Mouse (Mus musculus): ENCODE measurements around the gene Rprm. TPM values are rescaled to one million over a fixed set of nuclear protein-coding genes. Genes with fewer than 3 reads are reported as not detected.

Gene Rprm
- polyA plus RNA-seq (2016; fragmentation: Nextera tagmentation; extraction: Ambion mirVana): 46.6 and 47.1 TPM in 2 replicates

- Histone ChIP-seq H3K4me3 (peak within 1 kb of the TSS; percentile 61), H3K27ac (peak within 1 kb of the TSS; percentile 89), H3K9me3 (no peaks in the 10 kb centered on the region), H3K27me3 (ENCODE audit: poor library complexity, severe bottlenecking) (peaks cover 50% of the 10 kb centered on the region), H3K36me3 (replicated peaks) (no peaks in the 10 kb centered on the region), H3K4me1 (peaks cover 50% of the 10 kb centered on the region)
- 4% methylated on average over 27 of the region's 27 CpGs for WGBS
- peak; percentile 92 for DNase-seq (ENCODE audit: extremely low spot score, low spot score)
Observed at GRCm38 (mm10) chr2:54085430-54086087, at the start of gene Rprm. Rprm (minus strand) TSS chr2:54085552.

DNA sequence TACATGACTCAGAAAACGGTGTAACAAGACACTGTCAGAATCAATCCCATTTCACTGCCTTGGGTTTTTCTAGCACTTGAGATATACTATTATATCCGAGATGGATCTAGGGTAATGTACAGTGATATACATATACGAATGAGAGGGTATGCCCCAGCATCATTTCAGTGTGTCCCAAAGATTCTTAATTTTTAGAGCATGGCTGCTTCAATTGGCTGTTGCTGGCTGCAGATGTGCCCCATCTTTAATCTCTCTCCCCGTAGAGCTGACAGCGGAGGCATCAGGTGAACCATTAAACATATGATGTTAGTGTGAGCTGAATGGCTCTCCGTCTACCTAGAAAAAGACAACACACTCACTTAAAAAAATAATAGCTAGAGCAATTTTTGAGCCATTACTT is 34.0 kb upstream of the Rprm start:
- Histone ChIP-seq H3K27ac (no peak overlapping the region), H3K9me3 (no peaks in the 10 kb centered on the region), H3K36me3 (replicated peaks) (no peaks in the 10 kb centered on the region), H3K4me1 (no peaks in the 10 kb centered on the region), H3K4me3 (no peak overlapping the region), H3K27me3 (ENCODE audit: poor library complexity, severe bottlenecking) (no peaks in the 10 kb centered on the region)
- DNase-seq (ENCODE audit: extremely low spot score, low spot score): no peak
- 82% methylated on average over 6 of the region's 6 CpGs for WGBS

DNA sequence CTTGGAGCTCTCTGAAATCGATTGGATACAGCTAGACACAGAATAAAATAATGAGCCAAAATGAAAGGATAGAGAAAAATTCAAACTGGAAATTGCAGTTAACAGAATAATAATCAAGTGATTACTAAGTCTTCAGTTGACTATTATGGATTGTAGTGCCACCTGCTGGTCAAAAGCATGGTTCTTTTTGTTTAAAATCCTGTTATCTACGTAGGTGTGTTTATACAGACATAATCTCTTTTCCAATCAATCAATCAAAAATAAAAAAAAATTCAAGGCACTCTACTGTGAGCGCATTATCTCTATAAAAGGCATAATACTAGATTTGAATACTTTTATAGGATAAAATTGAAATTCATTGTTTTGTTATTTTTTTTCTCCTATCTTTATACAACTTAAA is 33.5 kb upstream of the Rprm start:
- Histone ChIP-seq H3K27ac (no peak overlapping the region), H3K27me3 (ENCODE audit: poor library complexity, severe bottlenecking) (no peaks in the 10 kb centered on the region), H3K9me3 (no peaks in the 10 kb centered on the region), H3K4me3 (no peak overlapping the region), H3K36me3 (replicated peaks) (no peaks in the 10 kb centered on the region), H3K4me1 (no peaks in the 10 kb centered on the region)
- DNase-seq (ENCODE audit: extremely low spot score, low spot score): no peak
- WGBS: 34% methylated on average over 3 of the region's 3 CpGs

GRCm38 (mm10) chr2:54111294-54111693 is 25.9 kb upstream of the Rprm start:
- DNase-seq (ENCODE audit: extremely low spot score, low spot score): no peak
- no peaks in the 10 kb centered on the region for H3K9me3 ChIP-seq
- 79% methylated on average over 2 of the region's 2 CpGs for WGBS
- no peaks in the 10 kb centered on the region for H3K36me3 ChIP-seq (replicated peaks)
- H3K4me1 ChIP-seq: no peaks in the 10 kb centered on the region
- no peak overlapping the region for H3K27ac ChIP-seq
- H3K27me3 ChIP-seq (ENCODE audit: poor library complexity, severe bottlenecking): no peaks in the 10 kb centered on the region
- H3K4me3 ChIP-seq: no peak overlapping the region

DNA sequence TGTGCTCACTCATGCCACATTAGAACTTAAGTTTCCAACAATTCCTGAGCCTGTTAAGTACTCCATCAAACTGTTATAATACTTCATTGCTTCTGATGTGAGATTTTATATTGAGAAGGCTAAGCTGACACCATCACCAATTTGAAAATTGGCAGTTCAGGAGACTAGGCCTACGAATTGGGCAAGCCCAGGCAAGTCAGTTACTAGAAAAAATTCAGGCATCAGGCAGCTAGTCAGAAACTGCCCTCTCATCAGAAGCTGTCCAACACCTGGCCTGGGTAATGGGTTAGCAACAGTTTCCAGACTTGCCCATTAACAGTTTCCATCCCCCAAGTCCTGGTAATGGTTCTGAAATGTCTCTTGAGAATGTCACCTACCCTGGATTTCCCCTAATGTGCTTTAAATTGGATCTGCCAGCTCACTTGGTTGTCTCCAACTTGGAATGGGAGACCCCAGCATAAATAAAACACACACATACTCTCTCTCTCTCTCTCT is 20.9 kb upstream of the Rprm start:
- H3K9me3 ChIP-seq: no peaks in the 10 kb centered on the region
- 91% methylated on average over 1 of the region's 1 CpGs for WGBS
- H3K4me3 ChIP-seq: no peak overlapping the region
- DNase-seq (ENCODE audit: extremely low spot score, low spot score): no peak
- no peaks in the 10 kb centered on the region for H3K4me1 ChIP-seq
- H3K27me3 ChIP-seq (ENCODE audit: poor library complexity, severe bottlenecking): no peaks in the 10 kb centered on the region
- no peaks in the 10 kb centered on the region for H3K36me3 ChIP-seq (replicated peaks)
- no peak overlapping the region for H3K27ac ChIP-seq

DNA sequence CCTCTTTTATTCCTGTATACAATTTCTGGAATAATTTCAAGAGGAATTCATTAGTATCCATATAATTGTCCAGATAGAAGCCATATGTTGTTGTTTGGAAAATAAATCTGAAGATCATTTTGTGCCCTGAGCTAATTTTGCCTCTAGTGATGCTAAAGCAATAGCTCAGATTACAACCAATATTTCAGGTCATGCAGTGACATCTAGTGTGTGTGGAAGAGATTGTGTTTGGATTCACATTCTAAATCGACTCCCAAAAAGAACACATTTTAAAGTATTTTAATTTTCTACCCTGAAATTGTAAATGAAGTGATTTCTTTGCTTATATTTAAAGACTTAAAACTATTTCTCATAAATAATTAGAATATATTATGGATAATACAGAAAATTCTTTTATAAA is 14.6 kb upstream of the Rprm start:
- H3K4me1 ChIP-seq: no peaks in the 10 kb centered on the region
- no peak overlapping the region for H3K27ac ChIP-seq
- no peak overlapping the region for H3K4me3 ChIP-seq
- no peaks in the 10 kb centered on the region for H3K27me3 ChIP-seq (ENCODE audit: poor library complexity, severe bottlenecking)
- 86% methylated on average over 1 of the region's 1 CpGs for WGBS
- no peaks in the 10 kb centered on the region for H3K36me3 ChIP-seq (replicated peaks)
- H3K9me3 ChIP-seq: no peaks in the 10 kb centered on the region
- DNase-seq (ENCODE audit: extremely low spot score, low spot score): no peak

- Histone ChIP-seq H3K4me3 (no peak overlapping the region), H3K27ac (no peak overlapping the region), H3K36me3 (replicated peaks) (no peaks in the 10 kb centered on the region), H3K9me3 (no peaks in the 10 kb centered on the region), H3K27me3 (ENCODE audit: poor library complexity, severe bottlenecking) (no peaks in the 10 kb centered on the region), H3K4me1 (no peaks in the 10 kb centered on the region)
- no peak for DNase-seq (ENCODE audit: extremely low spot score, low spot score)
- WGBS: 89% methylated on average over 3 of the region's 3 CpGs
Observed at GRCm38 (mm10) chr2:54092616-54093015, 7.3 kb upstream of the Rprm start.

GRCm38 (mm10) chr2:54086254-54086653 is 902 bp upstream of the Rprm start:
- peaks cover 45% of the 10 kb centered on the region for H3K27me3 ChIP-seq (ENCODE audit: poor library complexity, severe bottlenecking)
- no peaks in the 10 kb centered on the region for H3K9me3 ChIP-seq
- no peak overlapping the region for H3K27ac ChIP-seq
- no peak overlapping the region for H3K4me3 ChIP-seq
- H3K36me3 ChIP-seq (replicated peaks): no peaks in the 10 kb centered on the region
- WGBS: 76% methylated on average over 4 of the region's 4 CpGs
- DNase-seq (ENCODE audit: extremely low spot score, low spot score): no peak
- peaks cover 43% of the 10 kb centered on the region for H3K4me1 ChIP-seq

GRCm38 (mm10) chr2:54084737-54085429 is 469 bp downstream of the Rprm start:
- DNase-seq (ENCODE audit: extremely low spot score, low spot score): no peak
- peak overlapping the region; percentile 89 for H3K27ac ChIP-seq
- H3K9me3 ChIP-seq: no peaks in the 10 kb centered on the region
- H3K4me1 ChIP-seq: peaks cover 56% of the 10 kb centered on the region
- H3K36me3 ChIP-seq (replicated peaks): no peaks in the 10 kb centered on the region
- peaks cover 50% of the 10 kb centered on the region for H3K27me3 ChIP-seq (ENCODE audit: poor library complexity, severe bottlenecking)
- under 1% methylated on average over 51 of the region's 51 CpGs for WGBS
- H3K4me3 ChIP-seq: peak overlapping the region; percentile 61

- H3K4me1 ChIP-seq: peaks cover 64% of the 10 kb centered on the region
- 2% methylated on average over 29 of the region's 29 CpGs for WGBS
- DNase-seq (ENCODE audit: extremely low spot score, low spot score): peak; percentile 71
- peaks cover 50% of the 10 kb centered on the region for H3K27me3 ChIP-seq (ENCODE audit: poor library complexity, severe bottlenecking)
- H3K9me3 ChIP-seq: no peaks in the 10 kb centered on the region
- H3K27ac ChIP-seq: peak overlapping the region; percentile 89
- no peaks in the 10 kb centered on the region for H3K36me3 ChIP-seq (replicated peaks)
- peak overlapping the region; percentile 61 for H3K4me3 ChIP-seq
Observed at GRCm38 (mm10) chr2:54083861-54084736, 1.3 kb downstream of the Rprm start.

GRCm38 (mm10) chr2:54078961-54079360 is 6.4 kb downstream of the Rprm start:
- Histone ChIP-seq H3K27me3 (ENCODE audit: poor library complexity, severe bottlenecking) (peaks cover 28% of the 10 kb centered on the region), H3K9me3 (no peaks in the 10 kb centered on the region), H3K4me3 (no peak overlapping the region), H3K27ac (no peak overlapping the region), H3K36me3 (replicated peaks) (no peaks in the 10 kb centered on the region), H3K4me1 (peaks cover 52% of the 10 kb centered on the region)
- no peak for DNase-seq (ENCODE audit: extremely low spot score, low spot score)
- 86% methylated on average over 7 of the region's 7 CpGs for WGBS

DNA sequence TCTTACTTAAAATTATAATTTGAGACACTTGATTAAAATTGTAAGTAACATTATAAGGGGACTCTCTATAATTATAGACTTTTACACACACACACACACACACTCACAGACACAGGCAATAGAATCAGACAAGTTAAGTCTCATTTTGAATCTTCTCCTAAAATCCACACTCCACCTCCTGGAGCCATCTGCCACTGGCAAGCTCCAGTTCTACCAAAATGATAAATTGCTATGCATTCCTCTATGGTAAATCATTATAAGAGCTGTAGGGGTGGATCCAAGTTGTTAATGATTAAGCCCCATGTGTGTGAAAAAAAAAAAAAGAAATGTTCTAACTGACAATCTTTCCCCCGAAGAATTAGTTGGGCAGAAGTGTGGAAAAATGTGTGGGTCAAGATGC is 13.8 kb downstream of the Rprm start:
- 84% methylated on average over 1 of the region's 1 CpGs for WGBS
- no peaks in the 10 kb centered on the region for H3K4me1 ChIP-seq
- no peak for DNase-seq (ENCODE audit: extremely low spot score, low spot score)

More for the DNA sequence above, 13.8 kb downstream of the Rprm start:
- H3K36me3 ChIP-seq (replicated peaks): no peaks in the 10 kb centered on the region
- no peaks in the 10 kb centered on the region for H3K9me3 ChIP-seq
- no peak overlapping the region for H3K27ac ChIP-seq
- H3K27me3 ChIP-seq (ENCODE audit: poor library complexity, severe bottlenecking): no peaks in the 10 kb centered on the region
- H3K4me3 ChIP-seq: no peak overlapping the region

Data from forebrain, embryonic 10.5 days (tissue).